Mouse (Mus musculus): ENCODE measurements at regions not wholly inside any gene's neighbourhood (a gene's known extent, or its start where the extent isn't known, plus 50 kb on each side); places are given as distances from the start of the nearest gene placed in this dataset.

GRCm38 (mm10) chr3:38652985-38653685 is 168.5 kb upstream of the Ankrd50 start:
- TF ChIP-seq CTCF (IDR thresholded peaks at IDR 0.05; ENCODE audit: low read depth): no peak
- TF ChIP-seq EP300 (IDR thresholded peaks at IDR 0.05; ENCODE audit: low read depth): no peak

Data from liver, embryonic 14.5 days (tissue).